Mouse (Mus musculus) bone marrow, adult 2 months (tissue): ENCODE results near the gene Rab4b.

Source experiments
- CTCF ChIP-seq: fragments of 200-500 bp; IDR thresholded peaks from 2 replicates; pipeline ENCODE4 v1.5.1; 2011; ENCODE audit warnings: low read length, control low read depth; ENCODE audit not compliant: control insufficient read depth, insufficient read depth
- POLR2A ChIP-seq: fragments of 200-500 bp; IDR thresholded peaks from 2 replicates; pipeline ENCODE4 v1.6.1; 2011; ENCODE audit warnings: low read depth, mild to moderate bottlenecking, control low read depth, low read length, borderline replicate concordance; ENCODE audit not compliant: control insufficient read depth

GRCm38 (mm10) chr7:27221939-27222338 lies 43.2 kb upstream of the Rab4b start:
- TF ChIP-seq CTCF (no peak), POLR2A (no peak)
